Mouse (Mus musculus) layer of hippocampus, postnatal 36 days (tissue): ENCODE results near the gene Armcx5. TPM values are rescaled to one million over a fixed set of nuclear protein-coding genes. Genes with fewer than 3 reads are reported as not detected.
"Not testable (repeated sequence)": the region's sequence is repeated elsewhere in the genome, so short reads cannot be mapped to it uniquely, and the experiment has no call there.

Source experiments
- DNase-seq, 2 experiments: peaks; one replicate each; pipeline ENCODE4 v3.0.0; 2022
- total RNA-seq, 2 experiments: library from RNA; stranded (reverse); gene quantifications; 2 replicates each; pipeline ENCODE4 v1.2.3; 2021

Gene Armcx5
- 10 to 100 TPM; 22.7 to 23.9 TPM for total RNA-seq

DNA sequence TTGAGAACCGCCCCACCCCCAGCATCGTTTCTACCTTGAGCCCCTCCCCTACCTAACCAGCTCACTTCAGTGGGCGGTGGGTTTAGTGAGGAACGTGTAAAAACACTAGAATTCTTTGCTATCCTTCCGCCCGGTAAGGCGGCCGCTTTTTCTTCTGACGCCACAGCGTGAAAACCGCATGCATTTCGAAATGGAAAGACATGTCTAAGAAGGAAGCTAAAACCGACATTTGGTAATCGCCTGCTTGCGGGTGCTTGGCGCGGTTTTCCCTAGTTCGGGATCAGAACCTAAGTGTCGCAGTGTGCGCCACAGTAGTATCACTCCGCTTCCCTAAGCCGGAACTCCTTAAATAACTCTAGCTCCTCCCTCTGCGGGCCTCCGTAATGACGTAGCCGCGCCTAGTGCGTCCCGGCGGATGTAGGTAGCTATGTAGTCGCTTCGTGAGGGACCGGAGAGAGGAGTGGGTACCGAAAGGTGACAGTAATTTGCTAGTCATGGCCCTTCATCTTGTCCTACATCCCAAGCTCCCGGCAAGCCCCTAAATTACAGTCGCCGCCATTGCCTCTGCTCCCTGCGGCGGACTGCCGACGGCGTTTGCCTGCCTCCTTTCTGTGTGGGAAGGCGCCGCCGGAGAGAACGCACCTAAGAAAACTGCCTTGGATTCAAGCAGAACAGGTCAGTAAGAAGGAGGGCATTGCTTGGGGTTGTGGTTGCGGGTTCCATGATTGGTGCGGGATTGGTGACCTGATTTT, at the start of gene Armcx5, which contains the start of gene Gprasp1:
Armcx5 (plus strand) TSS at position 430 of the 752 bp plus-strand sequence.
Gprasp1 (plus strand) TSS at position 430 of the 752 bp plus-strand sequence.
- DNase-seq = peak; percentile 85 to 87

DNA sequence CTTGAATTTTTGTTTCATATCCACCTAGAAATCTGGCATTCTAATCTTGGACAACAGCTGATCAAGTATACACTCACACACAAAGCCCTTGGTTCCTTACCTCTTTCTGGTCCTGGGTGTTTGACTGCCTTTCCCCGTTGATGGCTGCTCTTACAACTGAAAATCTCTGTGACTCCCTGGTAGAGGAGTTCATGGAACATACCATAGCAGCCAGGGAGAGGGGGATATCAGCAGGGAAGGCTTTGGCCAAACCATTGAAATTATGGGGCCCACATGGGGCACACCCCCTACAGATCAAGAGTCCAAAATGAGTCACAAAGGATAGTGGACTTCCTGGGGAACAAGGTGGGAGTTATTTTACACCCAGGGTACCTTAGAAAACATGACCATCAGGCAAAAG, 48.9 kb upstream of the Armcx5 start, which contains the start of gene Tcp11x2:
Tcp11x2 (minus strand) TSS at position 158 of the 400 bp plus-strand sequence.
- no peak for DNase-seq

DNA sequence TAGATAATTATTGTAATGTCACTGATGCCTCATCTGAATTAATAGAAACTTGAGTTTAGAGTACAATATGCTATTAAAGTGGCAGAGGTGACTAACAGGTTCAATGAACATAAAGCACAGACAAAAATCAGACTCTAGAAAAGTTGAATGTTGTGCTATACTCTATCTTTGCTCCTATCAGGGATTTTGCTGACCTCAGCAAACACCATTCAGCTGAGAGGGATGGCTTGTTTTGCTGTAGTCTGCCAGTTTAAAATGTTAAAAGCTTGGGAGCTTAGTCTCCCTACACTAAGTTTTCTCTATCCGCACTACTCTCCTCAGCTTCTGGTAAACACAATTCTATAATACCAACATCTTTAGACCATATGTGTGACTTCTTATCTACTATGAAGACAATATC, 39.4 kb upstream of the Armcx5 start:
- no peak for DNase-seq

DNA sequence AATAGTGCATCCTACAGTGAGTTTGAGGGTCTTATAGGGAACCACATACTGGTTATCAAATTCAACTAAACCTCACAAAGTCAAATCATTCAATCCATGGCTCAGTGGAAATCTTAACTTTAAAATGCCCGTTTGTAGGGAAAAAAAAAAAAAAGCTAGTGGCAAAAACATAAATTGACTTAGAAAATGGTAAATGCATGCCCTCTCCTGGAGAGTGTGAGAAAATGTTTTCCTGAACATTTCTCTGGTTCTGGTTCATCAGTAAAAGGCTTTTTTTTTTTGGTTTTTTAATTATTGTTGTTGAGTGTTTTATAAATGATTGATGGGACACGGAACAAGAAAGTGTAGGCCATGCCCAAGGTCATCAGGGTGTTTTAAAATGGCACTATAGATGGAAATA, 38.2 kb upstream of the Armcx5 start:
- no peak for DNase-seq

DNA sequence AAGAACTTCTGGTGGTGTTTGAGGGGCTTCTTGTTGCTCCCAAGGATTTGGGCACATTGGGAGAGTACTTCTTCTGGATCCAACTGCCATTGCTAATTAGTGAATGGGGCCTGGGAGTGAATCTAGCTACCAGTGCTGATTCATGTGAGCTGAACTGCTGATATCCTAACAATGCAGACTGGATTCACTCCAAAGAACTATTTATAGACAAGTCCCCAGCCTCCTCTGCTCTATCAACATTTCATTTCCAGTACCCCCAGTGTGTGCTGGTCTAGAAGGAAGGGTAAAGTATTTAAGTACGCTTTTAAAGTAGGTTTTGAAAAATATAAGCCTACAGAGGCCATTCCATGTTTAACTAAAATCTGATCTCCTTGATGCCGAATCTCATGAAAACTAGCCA, 29.7 kb upstream of the Armcx5 start:
- DNase-seq = no peak

DNA sequence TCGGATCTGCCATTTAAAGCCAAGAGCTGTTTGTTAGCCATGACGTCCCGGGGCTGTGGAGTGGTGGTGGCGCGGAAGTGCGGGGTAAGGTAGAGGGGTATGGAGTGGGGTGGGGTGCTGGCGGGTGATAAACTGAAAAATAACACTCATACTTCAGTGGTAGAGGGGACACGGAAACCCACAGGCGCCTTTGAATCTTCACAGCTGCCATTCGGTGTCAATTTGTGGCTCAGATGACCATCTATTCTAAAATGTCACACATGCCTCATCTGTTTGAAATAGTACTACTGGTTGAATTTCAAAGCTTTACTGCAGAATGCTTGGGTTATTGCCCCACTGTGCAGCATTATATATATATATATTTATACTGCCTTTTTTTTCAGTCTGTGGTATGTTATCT, 17.4 kb upstream of the Armcx5 start, which contains the start of gene Tmsb15a:
Tmsb15a (minus strand) TSS at position 101 of the 400 bp plus-strand sequence.
- no peak for DNase-seq

DNA sequence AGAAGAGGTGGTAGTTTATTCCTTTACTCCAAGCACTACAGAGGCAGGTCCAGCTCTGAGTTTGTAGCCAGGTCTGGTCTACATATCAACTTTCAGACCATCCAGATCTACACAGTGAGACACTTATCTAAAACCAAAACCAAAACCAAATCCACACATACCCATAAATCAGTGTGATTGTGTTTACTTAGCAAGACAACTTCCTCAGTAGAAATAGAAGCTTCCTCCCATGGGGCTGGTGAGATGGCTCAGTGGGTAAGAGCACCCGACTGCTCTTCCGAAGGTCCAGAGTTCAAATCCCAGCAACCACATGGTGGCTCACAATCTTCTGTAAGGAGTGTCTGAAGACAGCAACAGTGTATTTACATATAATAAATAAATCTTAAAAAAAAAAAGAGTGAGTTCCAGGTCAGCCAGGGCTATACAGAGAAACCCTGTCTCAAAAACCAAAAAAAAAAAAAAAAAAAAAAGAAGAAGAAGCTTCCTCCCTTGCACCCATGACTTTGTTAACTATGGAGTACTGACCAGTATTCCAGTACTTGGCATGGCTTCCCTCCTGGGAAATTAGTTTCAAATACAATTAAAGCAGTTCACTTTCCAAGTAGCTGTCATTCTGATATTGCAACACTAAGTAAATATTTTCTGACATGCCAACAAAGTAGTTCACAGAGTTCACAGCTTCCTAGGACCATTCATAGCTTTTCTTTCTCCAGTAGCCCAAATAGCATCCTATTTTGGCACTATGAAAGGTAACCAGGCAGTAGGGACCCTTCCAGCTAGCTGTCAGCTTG, 3.6 kb upstream of the Armcx5 start:
- DNase-seq = no peak

DNA sequence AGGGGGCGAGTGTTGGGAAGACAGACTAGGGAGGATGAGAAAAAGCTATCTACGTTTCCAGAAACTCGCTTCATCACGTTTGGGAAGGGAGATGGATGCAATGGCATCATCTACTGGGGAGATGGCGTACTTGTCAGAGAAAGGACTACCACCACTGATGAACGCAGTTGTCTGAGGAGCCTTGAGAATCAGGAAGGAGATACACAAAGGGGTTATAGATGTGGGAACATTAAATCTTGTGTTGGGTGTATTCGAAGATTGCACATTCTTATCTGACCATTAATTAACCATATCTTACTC, 473 bp downstream of the Armcx5 start:
- DNase-seq = no peak

DNA sequence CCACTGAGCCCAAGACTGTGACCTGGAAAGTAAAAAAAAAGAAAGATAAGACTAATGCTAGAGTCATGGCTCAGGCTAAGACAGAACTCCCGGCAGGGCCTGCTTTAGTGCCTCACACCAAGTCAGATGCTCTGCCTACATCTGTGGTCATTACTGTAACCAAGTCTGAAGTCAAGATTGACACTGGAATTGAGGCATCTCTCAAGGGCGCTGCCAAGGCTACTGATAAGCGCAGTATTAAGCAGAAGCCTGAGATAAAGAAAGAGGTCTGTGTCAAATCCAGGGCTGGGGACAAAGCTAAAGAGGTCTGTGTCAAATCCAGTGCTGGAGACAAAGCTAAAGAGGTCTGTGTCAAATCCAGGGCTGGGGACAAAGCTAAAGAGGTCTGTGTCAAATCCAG, 2.8 kb downstream of the Armcx5 start:
- not testable (repeated sequence) for DNase-seq

DNA sequence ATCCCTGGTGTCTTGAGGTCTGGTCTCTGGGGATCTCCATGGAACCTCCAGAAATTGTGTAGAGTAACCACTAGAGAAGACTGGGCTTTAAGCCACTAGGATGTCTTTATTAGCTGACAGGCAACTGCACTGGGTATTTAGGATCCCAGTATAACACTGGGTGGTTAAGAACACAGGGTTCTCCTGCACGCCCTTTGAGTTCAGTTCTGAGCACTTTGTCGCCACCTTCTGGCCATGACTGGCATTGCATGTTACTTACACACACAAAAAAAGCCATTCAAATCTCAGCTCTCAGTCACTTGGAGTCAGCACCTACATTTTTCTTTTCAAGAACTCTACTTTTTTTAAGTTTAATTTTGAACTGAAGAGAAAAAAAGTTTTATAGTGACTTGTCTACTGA, 10.3 kb downstream of the Armcx5 start:
- DNase-seq = peak; percentile 51 to 60

DNA sequence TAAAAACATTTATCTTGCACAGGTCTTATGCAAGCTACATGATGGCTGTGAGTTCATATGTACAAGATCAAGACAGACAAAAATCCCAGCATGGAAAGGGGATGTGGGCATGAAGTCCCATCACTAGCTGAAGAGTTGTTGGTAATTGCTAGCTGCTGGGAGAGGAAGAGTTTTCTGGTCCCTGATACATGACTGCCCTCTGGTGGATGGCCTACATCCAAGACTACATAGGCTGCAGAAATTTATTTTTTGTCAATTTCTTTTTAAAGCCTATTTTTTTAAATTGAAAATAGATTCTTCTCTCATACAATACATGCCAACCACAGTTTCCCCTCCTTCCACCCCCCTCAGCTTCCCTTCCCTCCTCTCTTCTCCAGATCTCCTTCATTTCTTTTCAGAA, 19.2 kb downstream of the Armcx5 start:
- DNase-seq = no peak

DNA sequence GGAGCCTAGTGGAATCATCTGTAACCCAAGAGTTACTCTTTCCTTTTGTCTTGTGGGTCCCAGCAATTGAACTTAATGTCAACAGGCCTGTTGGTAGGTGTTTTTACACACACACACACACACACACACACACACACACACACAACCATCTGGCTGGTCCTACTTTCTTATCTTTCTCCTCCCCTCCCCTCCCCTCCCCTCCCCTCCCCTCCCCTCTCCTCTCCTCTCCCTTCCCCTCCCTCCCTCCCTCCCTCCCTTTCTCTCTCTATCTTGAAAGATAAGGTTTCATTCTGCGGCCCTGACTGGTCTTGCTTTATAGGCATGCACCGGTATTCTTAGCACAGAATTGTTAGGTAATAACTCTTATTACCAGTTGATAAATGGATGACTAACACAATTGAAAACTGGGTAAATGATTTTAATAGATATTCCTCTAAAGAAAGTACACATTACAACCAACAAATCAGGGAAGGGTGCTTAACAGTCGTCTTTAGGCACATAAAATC, 25.6 kb downstream of the Armcx5 start:
- DNase-seq = no peak

DNA sequence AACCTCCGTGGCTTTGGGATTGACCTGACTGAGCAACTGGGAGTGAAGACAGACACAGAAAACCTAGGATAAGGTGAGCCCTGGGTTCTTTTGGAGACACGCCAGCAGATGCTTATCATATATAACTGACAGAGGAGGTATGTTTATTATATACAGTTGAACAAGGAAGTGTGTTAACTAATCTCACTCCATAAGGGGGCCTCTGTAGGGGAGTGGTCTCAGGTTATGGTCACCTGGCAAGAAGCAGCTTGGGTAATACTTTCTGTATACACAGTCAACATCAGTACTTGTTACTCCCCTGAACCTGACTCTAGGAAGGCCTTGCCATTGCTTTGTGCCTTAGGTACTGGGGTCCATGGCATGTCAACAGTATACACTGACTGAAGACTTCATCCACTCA, 26.0 kb downstream of the Armcx5 start:
- DNase-seq = no peak

DNA sequence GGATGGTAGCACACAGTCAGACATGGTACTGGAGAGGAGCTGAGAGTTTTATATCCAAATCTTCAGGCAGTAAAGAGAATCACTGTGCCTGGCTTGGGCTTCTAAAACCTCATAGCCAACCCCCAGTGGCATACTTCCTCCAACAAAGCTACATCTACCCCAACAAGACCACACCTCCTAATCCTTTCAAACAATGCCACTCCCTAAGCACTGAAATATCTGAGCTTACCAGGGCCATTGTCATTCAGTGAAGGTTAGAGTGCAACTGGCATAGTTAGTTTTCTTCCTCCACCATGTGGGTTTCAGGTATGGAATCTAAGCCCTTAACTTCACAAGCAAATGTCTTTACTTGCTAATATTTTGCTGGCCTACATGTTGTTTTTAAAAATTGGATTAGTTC, 49.0 kb downstream of the Armcx5 start:
- no peak for DNase-seq

DNA sequence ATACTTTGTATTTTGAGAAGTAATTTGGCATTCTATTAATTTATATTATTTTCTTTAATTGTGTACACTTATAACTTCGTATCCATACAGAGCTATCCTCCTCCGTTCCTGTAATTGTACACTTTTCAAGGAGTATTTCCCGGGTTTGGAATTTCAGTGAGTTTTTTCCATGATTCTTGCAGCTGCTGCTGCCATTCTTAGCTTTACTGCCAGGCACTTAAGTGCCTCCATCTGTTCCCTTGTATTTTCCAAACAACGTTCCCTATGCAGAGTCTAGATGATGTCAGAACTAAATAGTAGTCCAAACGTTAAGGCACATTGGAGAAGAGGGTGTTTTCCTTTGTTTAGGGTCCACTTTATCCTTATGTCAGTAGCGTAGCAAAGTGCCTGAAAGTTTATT, 49.8 kb downstream of the Armcx5 start:
- DNase-seq = no peak

DNA sequence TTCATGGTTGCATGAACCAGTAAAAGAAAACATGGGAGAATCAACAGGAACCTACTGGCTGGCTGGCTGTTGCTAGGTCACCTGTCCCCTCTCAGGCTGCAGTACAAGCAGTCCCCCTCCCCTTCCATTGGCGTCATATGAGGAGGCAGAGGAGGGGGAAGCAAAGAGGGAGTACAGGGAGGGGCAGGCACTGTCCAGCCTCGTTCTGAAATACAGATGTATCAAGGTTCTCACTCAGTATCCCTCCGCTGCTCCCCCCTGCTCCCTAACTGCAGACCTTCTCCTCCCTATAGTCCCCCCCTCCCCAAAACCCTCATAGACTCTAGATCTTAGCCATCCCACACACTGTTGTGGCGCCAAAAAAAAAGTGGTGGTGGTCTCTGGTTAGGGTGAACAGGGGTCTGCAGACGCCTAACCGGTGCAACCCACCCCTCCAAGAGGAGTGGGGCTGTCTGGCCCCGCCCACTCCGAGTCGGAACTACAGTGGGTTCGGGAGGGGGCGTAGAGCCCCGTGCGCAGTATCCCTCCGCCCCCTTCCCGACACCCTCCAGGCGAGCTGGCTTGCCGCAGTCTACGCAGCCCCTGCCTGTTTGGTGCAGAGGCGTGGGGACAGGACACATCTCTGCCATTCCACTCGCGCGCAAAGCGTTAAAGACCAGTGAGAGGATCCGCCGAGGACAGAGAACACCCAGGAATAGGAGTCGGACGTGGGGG, 53.2 kb downstream of the Armcx5 start:
- peak; percentile 55 to 65 for DNase-seq

DNA sequence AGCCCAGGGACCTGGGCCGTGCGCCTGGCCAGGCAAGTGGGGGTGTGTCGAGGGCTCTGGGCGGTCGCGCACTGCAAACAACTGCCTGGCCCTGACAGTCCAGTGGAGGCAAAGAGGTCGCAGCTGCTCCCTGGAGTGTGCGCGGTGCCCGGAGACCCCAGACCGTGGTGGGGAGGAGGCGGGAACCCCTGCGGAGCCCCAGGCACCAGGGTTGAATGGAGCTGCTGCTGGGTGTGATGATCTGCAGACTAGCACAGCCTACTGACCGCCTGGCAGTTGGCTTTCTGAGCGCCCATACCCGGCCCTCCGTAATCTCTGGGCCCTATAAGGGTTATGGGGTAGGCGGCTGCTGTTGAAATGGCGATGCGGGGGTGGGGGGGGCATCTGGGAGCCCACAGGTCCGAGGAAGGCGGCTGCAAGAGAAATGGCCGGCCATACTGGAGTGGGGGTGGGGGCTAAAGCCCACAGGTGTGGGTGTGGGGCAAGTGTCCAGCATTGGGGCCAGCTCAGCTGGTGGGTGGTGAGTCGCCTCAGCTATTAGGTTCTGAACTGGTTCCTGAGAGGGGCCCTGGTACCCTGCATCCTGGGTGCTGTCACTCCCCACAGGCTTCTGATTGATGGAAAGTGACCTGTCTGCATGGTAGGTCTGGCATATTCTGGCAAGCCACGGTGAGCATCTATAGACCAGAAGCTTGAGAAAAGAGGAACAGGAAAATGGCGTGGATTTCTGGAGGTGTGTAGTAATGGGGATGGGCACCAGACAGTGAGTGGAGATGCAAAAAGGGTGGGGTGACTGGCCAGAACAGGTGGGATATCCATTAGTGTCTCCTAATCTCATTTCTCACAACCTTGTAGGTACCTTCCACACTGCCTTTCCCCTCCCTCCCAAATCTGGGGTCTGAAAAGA, 54.0 kb downstream of the Armcx5 start:
- not testable (repeated sequence) for DNase-seq
